Mouse (Mus musculus) stomach, embryonic 14.5 days (tissue): ENCODE data around the gene Gm47289. TPM values are rescaled to one million over a fixed set of nuclear protein-coding genes. Genes with fewer than 3 reads are reported as not detected.

Experiments used
- ATAC-seq: fragments of 200-750 bp; cut with Nextera tagmentation; 2 replicates; pipeline ENCODE4 v1.8.0; 2017; ENCODE audit warnings: low read depth, moderate TSS enrichment; ENCODE audit not compliant: insufficient number of reproducible peaks, insufficient read depth, low FRiP score
- H3K27ac ChIP-seq: fragments of 300-500 bp; sonication (generic); 2 replicates; pipeline ENCODE4 v1.5.1; 2014; ENCODE audit warnings: mild to moderate bottlenecking, low read length, moderate library complexity, mixed read lengths
- H3K27me3 ChIP-seq: fragments of 300-500 bp; sonication (generic); 2 replicates; pipeline ENCODE4 v1.6.1; 2014; ENCODE audit warnings: low read length, control low read depth, mixed read lengths; ENCODE audit not compliant: control insufficient read depth, insufficient read depth
- H3K36me3 ChIP-seq: fragments of 300-500 bp; sonication (generic); 2 replicates; pipeline ENCODE4 v1.6.1; 2014; ENCODE audit warnings: mild to moderate bottlenecking, control low read depth, low read length, moderate library complexity, mixed read lengths; ENCODE audit not compliant: control insufficient read depth, insufficient read depth
- H3K4me1 ChIP-seq: fragments of 300-500 bp; sonication (generic); 2 replicates; pipeline ENCODE4 v1.6.1; 2014; ENCODE audit warnings: low read length, control low read depth, mixed read lengths; ENCODE audit not compliant: control insufficient read depth, insufficient read depth
- H3K4me2 ChIP-seq: fragments of 300-500 bp; sonication (generic); replicated peaks from 2 replicates; pipeline ENCODE4 v1.6.1; 2014; ENCODE audit warnings: low read depth, low read length, control low read depth
- H3K4me3 ChIP-seq: fragments of 300-500 bp; sonication (generic); 2 replicates; pipeline ENCODE4 v1.5.1; 2014; ENCODE audit warnings: low read depth, low read length, control low read depth
- H3K9ac ChIP-seq: fragments of 300-500 bp; sonication (generic); replicated peaks from 2 replicates; pipeline ENCODE4 v1.6.1; 2014; ENCODE audit warnings: low read depth, mild to moderate bottlenecking, control low read depth, low read length, moderate library complexity, mixed read lengths
- H3K9me3 ChIP-seq: fragments of 300-500 bp; sonication (generic); 2 replicates; pipeline ENCODE4 v1.6.1; 2016; ENCODE audit warnings: low read depth, low read length, control low read depth; ENCODE audit not compliant: control insufficient read depth
- WGBS: fragments of 180-500 bp; shearing (Covaris S2); extraction: QIAGEN DNeasy Blood & Tissue Kit; methylation state at CpG from one replicate; pipeline ENCODE4 v1.1.7; 2014; 5-methylcytosine and 5-hydroxymethylcytosine counted together
- polyA plus RNA-seq: library from polyadenylated mRNA; unstranded; fragments of >200 nt; fragmentation: Nextera tagmentation; extraction: Ambion mirVana; gene quantifications from 2 replicates; pipeline ENCODE4 v1.2.1, GENCODE M21; 2014

The Gm47289 gene
- polyA plus RNA-seq, 1 experiment from 2014 or later: not detected

GRCm38 (mm10) chr9:119151751-119152150, 7.2 kb upstream of the Gm47289 start:
- Histone ChIP-seq H3K27me3 (no peaks in the 10 kb centered on the region), H3K4me1 (no peaks in the 10 kb centered on the region), H3K9me3 (no peaks in the 10 kb centered on the region), H3K27ac (no peak overlapping the region), H3K36me3 (no peaks in the 10 kb centered on the region), H3K9ac (no peak overlapping the region), H3K4me3 (no peak overlapping the region), H3K4me2 (no peak overlapping the region)
- ATAC-seq: no peak
- WGBS: 45% methylated on average over 2 of the region's 2 CpGs

- Histone ChIP-seq H3K4me2 (no peak overlapping the region), H3K9me3 (no peaks in the 10 kb centered on the region), H3K27me3 (no peaks in the 10 kb centered on the region), H3K9ac (no peak overlapping the region), H3K4me1 (no peaks in the 10 kb centered on the region), H3K27ac (no peak overlapping the region), H3K4me3 (no peak overlapping the region), H3K36me3 (no peaks in the 10 kb centered on the region)
- WGBS: 78% methylated on average over 8 of the region's 8 CpGs
- no peak for ATAC-seq
Observed at GRCm38 (mm10) chr9:119155416-119155815, 3.5 kb upstream of the Gm47289 start.

- Histone ChIP-seq H3K4me2 (peak overlapping the region; percentile 51; the same call in 1 of the 2 replicates), H3K27ac (no peak overlapping the region), H3K27me3 (no peaks in the 10 kb centered on the region), H3K9me3 (no peaks in the 10 kb centered on the region), H3K9ac (no peak overlapping the region), H3K4me3 (no peak overlapping the region), H3K4me1 (no peaks in the 10 kb centered on the region), H3K36me3 (no peaks in the 10 kb centered on the region)
- 46% methylated on average over 7 of the region's 7 CpGs for WGBS
- ATAC-seq: peak; percentile 7; the same call in 1 of the 2 replicates
Observed at GRCm38 (mm10) chr9:119155826-119156225, 3.1 kb upstream of the Gm47289 start.

GRCm38 (mm10) chr9:119156278-119157201, 2.4 kb upstream of the Gm47289 start, which contains the start of gene Acaa1b:
Gene Acaa1b (minus strand): TSS chr9:119157093.
- ATAC-seq: peak; percentile 83
- no peaks in the 10 kb centered on the region for H3K27me3 ChIP-seq
- peak within 1 kb of the TSS; percentile 51 for H3K4me2 ChIP-seq
- H3K9me3 ChIP-seq: no peaks in the 10 kb centered on the region
- under 1% methylated on average over 65 of the region's 65 CpGs for WGBS
- no peak within 1 kb of the TSS for H3K27ac ChIP-seq
- no peaks in the 10 kb centered on the region for H3K4me1 ChIP-seq
- H3K36me3 ChIP-seq: no peaks in the 10 kb centered on the region
- H3K9ac ChIP-seq: no peak within 1 kb of the TSS
- peak within 1 kb of the TSS; percentile 40 for H3K4me3 ChIP-seq

- H3K4me3 ChIP-seq: no peak overlapping the region
- no peak overlapping the region for H3K27ac ChIP-seq
- no peaks in the 10 kb centered on the region for H3K9me3 ChIP-seq
- 85% methylated on average over 3 of the region's 3 CpGs for WGBS
- H3K9ac ChIP-seq: no peak overlapping the region
- H3K4me2 ChIP-seq: no peak overlapping the region
- no peaks in the 10 kb centered on the region for H3K36me3 ChIP-seq
- H3K4me1 ChIP-seq: no peaks in the 10 kb centered on the region
- no peak for ATAC-seq
- no peaks in the 10 kb centered on the region for H3K27me3 ChIP-seq
Observed at GRCm38 (mm10) chr9:119160689-119161088, 1.7 kb downstream of the Gm47289 start.

- 85% methylated on average over 7 of the region's 7 CpGs for WGBS
- H3K36me3 ChIP-seq: no peaks in the 10 kb centered on the region
- H3K27me3 ChIP-seq: no peaks in the 10 kb centered on the region
- H3K9me3 ChIP-seq: no peaks in the 10 kb centered on the region
- no peaks in the 10 kb centered on the region for H3K4me1 ChIP-seq
- no peak overlapping the region for H3K4me3 ChIP-seq
- H3K27ac ChIP-seq: no peak overlapping the region
- no peak overlapping the region for H3K9ac ChIP-seq
- no peak for ATAC-seq
- no peak overlapping the region for H3K4me2 ChIP-seq
Observed at GRCm38 (mm10) chr9:119164743-119165142, 5.8 kb downstream of the Gm47289 start.

- Histone ChIP-seq H3K9ac (no peak overlapping the region), H3K4me2 (no peak overlapping the region), H3K36me3 (no peaks in the 10 kb centered on the region), H3K4me1 (no peaks in the 10 kb centered on the region), H3K27ac (no peak overlapping the region), H3K9me3 (no peaks in the 10 kb centered on the region), H3K4me3 (no peak overlapping the region), H3K27me3 (no peaks in the 10 kb centered on the region)
- no peak for ATAC-seq
- 92% methylated on average over 6 of the region's 6 CpGs for WGBS
Observed at GRCm38 (mm10) chr9:119165548-119165947, 6.6 kb downstream of the Gm47289 start.

- 85% methylated on average over 2 of the region's 2 CpGs for WGBS
- no peak for ATAC-seq
- Histone ChIP-seq H3K4me1 (no peaks in the 10 kb centered on the region), H3K9me3 (no peaks in the 10 kb centered on the region), H3K4me3 (no peak overlapping the region), H3K4me2 (no peak overlapping the region), H3K9ac (no peak overlapping the region), H3K36me3 (no peaks in the 10 kb centered on the region), H3K27ac (no peak overlapping the region), H3K27me3 (no peaks in the 10 kb centered on the region)
Observed at GRCm38 (mm10) chr9:119167608-119168007, 8.6 kb downstream of the Gm47289 start.
